Mouse (Mus musculus): ENCODE data around the gene Cpsf6. TPM values are rescaled to one million over a fixed set of nuclear protein-coding genes. Genes with fewer than 3 reads are reported as not detected.

Gene Cpsf6
- polyA plus RNA-seq, 1 experiment from 2014 or later: 38.6 TPM

DNA sequence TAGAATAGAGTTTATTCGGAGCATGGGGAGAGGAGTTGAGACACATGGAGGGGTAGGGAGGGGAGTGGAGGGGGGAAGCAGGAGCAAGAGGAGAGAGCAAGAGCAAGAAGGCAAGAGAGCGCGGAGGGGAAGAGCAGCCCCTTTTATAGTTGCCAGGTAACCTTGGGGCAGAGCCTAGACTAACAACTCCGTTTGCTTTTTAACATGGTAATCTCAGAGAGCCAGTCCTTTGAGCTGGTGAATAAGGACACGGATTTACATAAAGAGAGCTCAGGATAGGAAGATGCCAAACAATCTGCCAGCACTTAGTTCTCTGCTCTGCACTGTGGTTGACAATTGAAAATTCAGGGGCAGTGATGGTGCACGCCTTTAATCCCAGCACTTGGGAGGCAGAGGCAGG is 31.3 kb upstream of the Cpsf6 start:
- ATAC-seq (no peak), DNase-seq (no peak)
- Histone ChIP-seq H3K4me3 (ENCODE audit: low read depth, low read length) (no peak overlapping the region), H3K27me3 (ENCODE audit: insufficient read depth, low read length) (no peaks in the 10 kb centered on the region), H3K36me3 (replicated peaks; ENCODE audit: insufficient read depth, low read length) (no peaks in the 10 kb centered on the region), H3K4me2 (ENCODE audit: low read depth, low read length) (peak overlapping the region; percentile 48; the same call in 1 of the 2 replicates), H3K27ac (ENCODE audit: low read depth) (peak overlapping the region; percentile 88), H3K9ac (replicated peaks) (no peak overlapping the region), H3K4me1 (ENCODE audit: insufficient read depth) (peaks cover 11% of the 10 kb centered on the region), H3K9me3 (ENCODE audit: low read length) (no peaks in the 10 kb centered on the region)
- 68% methylated on average over 6 of the region's 6 CpGs for WGBS (ENCODE audit: insufficient replicate concordance)
- TF ChIP-seq EP300 (IDR thresholded peaks at IDR 0.05; ENCODE audit: low read depth) (no peak), CTCF (IDR thresholded peaks at IDR 0.05; ENCODE audit: low read depth) (no peak)

DNA sequence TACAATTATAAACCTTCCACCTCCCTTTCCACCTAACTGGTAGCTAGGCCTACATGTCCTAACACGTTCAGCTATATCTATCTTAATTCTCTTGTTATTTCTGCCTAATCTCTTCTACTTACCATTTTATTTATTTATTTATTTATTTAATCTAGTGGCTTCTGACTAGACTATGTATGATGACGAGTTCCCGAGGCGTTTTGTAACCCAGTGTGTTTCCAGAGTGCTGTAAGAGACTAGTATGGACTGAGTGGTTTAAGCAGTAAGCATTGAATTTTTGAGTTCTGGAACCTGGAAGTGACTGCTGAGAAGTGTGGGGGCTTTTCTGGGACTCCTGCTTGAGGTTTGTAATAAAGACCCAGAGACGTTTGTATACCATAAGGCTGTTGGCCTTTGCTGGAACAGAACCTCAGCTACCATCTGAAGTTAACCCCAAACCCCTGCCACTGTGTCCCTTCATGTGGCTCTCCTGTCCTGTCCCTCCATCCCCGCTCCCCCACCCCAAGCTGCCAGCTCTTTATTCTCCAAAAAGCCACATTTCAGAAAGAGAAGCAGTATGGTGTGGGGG is 30.8 kb upstream of the Cpsf6 start:
- ATAC-seq (no peak), DNase-seq (no peak)
- Histone ChIP-seq H3K4me2 (ENCODE audit: low read depth, low read length) (no peak overlapping the region), H3K4me1 (ENCODE audit: insufficient read depth) (peaks cover 11% of the 10 kb centered on the region), H3K36me3 (replicated peaks; ENCODE audit: insufficient read depth, low read length) (no peaks in the 10 kb centered on the region), H3K4me3 (ENCODE audit: low read depth, low read length) (no peak overlapping the region), H3K27ac (ENCODE audit: low read depth) (no peak overlapping the region), H3K9me3 (ENCODE audit: low read length) (no peaks in the 10 kb centered on the region), H3K9ac (replicated peaks) (no peak overlapping the region), H3K27me3 (ENCODE audit: insufficient read depth, low read length) (no peaks in the 10 kb centered on the region)
- no peak for TF ChIP-seq CTCF (IDR thresholded peaks at IDR 0.05; ENCODE audit: low read depth)
- no peak for TF ChIP-seq EP300 (IDR thresholded peaks at IDR 0.05; ENCODE audit: low read depth)
- WGBS (ENCODE audit: insufficient replicate concordance): 75% methylated on average over 6 of the region's 6 CpGs

DNA sequence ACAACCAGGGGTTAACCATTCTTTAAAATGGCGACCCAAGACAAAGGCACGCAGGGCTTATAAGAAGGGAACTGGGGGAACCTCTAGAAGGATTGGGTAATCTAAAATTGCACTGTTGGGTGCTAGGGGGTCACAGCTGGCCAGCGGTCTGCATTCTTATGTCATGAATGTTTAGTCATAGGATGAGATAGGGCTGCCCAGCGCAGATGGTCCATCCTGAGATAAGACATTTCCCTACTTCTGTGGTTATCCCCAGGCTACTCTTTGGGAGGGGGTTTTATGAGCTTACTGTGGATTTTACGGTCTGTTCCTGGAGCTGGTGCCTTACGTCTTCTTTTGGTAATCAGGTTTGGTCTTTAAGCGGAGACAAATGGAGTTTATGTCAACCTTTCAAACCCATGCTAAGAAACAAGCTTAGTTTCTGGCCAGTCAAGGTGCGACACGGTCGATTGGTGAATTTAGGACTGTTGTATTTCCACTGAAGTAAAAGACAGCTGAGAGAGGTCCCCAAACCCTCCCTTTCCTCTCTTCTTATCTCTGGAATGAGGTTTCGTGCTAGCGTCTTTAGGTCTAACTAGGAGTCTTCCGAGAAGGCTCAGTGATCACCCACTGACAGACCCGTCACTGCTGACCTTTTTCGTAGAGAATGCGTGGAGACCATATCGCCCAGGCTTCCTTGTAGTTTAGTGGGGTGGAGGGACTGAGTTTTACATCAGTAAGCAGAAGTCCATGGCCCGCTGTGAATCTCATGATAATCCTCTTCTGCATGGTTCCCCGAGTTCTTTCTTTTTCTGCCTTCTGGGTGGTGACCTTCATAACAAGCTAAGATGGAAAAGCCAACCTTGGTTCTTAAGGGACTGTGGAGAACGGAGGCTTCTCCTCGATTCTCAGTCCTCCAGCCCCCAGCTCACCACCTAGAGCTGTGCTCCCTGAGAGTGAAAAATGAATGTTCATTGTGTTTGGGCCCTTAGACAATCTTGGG is 29.8 kb upstream of the Cpsf6 start:
- ATAC-seq (no peak), DNase-seq (no peak)
- H3K27ac ChIP-seq (ENCODE audit: low read depth): no peak overlapping the region
- no peaks in the 10 kb centered on the region for H3K27me3 ChIP-seq (ENCODE audit: insufficient read depth, low read length)
- no peaks in the 10 kb centered on the region for H3K36me3 ChIP-seq (replicated peaks; ENCODE audit: insufficient read depth, low read length)
- H3K9ac ChIP-seq (replicated peaks): no peak overlapping the region
- H3K4me3 ChIP-seq (ENCODE audit: low read depth, low read length): no peak overlapping the region
- WGBS (ENCODE audit: insufficient replicate concordance): 57% methylated on average over 21 of the region's 21 CpGs
- H3K4me2 ChIP-seq (ENCODE audit: low read depth, low read length): no peak overlapping the region
- no peaks in the 10 kb centered on the region for H3K9me3 ChIP-seq (ENCODE audit: low read length)
- TF ChIP-seq CTCF (IDR thresholded peaks at IDR 0.05; ENCODE audit: low read depth): no peak
- TF ChIP-seq EP300 (IDR thresholded peaks at IDR 0.05; ENCODE audit: low read depth): no peak
- H3K4me1 ChIP-seq (ENCODE audit: insufficient read depth): peaks cover 11% of the 10 kb centered on the region

DNA sequence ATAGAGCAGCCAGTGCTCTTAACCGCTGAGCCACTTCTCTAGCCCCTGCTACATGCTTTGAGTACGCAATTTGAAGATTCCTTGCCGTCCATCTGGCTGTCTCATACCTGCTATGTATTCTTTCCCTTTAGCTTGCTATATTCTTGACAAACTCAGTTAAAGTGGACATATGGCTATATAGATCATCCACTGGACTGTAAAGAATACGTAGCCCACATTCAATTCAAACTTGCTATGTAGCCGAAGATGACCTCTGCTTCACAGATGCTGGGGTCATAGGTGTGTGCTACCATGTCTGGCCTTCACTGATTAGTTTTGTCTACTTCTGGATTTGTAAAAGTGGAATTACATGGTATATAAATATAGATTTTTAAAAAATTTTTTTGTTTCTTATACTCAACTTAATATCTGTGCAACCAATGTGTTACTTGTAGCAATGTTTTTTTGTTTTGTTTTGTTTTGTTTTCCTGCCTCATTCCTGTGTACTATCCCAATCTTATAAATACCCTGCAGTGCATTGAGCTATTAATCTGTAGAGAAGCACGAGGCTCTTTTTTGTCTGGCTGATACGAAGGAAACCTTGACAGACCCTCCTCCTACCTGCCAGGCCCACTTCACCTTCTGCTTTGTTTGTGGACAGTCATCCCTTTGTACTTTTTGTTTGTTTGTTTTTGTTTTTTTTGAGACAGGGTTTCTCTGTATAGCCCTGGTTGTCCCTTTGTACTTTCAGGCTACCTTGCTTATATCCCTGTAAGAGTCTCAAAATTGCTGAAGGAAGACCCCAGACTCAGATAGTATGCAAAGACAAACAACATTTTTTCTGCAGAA is 28.9 kb upstream of the Cpsf6 start:
- H3K4me2 ChIP-seq (ENCODE audit: low read depth, low read length): no peak overlapping the region

DNA sequence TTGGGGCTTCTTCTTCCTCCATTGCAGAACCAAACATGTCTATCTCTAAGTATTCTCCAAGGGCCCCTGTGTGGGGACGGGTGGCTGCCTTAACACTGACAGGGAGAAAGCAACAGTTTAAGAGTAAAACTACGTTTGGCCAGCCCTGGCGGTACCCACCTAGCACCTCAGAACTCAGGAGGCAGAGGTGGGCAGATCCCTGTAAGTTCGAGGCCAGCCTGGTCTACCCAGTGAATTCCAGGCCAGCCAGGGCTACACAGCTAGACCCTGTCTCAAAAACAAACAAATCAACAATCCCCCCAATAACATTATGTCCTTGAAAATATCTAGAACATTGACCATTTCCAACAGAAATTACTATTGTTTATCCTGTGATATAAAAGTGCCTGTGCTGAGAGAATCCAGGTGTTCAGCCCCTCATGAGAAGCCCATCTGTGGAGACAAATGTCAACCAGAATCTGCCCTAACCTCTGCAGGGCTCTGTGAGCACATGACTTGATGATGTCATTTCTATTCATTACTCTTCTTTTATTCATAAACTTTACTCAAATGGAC is 28.0 kb upstream of the Cpsf6 start:
- Histone ChIP-seq H3K4me2 (ENCODE audit: low read depth, low read length) (no peak overlapping the region), H3K9ac (replicated peaks) (no peak overlapping the region), H3K27me3 (ENCODE audit: insufficient read depth, low read length) (no peaks in the 10 kb centered on the region), H3K9me3 (ENCODE audit: low read length) (no peaks in the 10 kb centered on the region), H3K4me3 (ENCODE audit: low read depth, low read length) (no peak overlapping the region), H3K4me1 (ENCODE audit: insufficient read depth) (peaks cover 11% of the 10 kb centered on the region), H3K27ac (ENCODE audit: low read depth) (no peak overlapping the region), H3K36me3 (replicated peaks; ENCODE audit: insufficient read depth, low read length) (no peaks in the 10 kb centered on the region)
- no peak for DNase-seq
- no peak for TF ChIP-seq CTCF (IDR thresholded peaks at IDR 0.05; ENCODE audit: low read depth)
- TF ChIP-seq EP300 (IDR thresholded peaks at IDR 0.05; ENCODE audit: low read depth): no peak
- no peak for ATAC-seq
- WGBS (ENCODE audit: insufficient replicate concordance): 76% methylated on average over 4 of the region's 4 CpGs

More for the DNA sequence above, 28.9 kb upstream of the Cpsf6 start:
- H3K4me3 ChIP-seq (ENCODE audit: low read depth, low read length): no peak overlapping the region
- H3K9ac ChIP-seq (replicated peaks): no peak overlapping the region
- H3K36me3 ChIP-seq (replicated peaks; ENCODE audit: insufficient read depth, low read length): no peaks in the 10 kb centered on the region
- H3K27me3 ChIP-seq (ENCODE audit: insufficient read depth, low read length): no peaks in the 10 kb centered on the region
- no peak for TF ChIP-seq EP300 (IDR thresholded peaks at IDR 0.05; ENCODE audit: low read depth)
- TF ChIP-seq CTCF (IDR thresholded peaks at IDR 0.05; ENCODE audit: low read depth): no peak
- H3K9me3 ChIP-seq (ENCODE audit: low read length): no peaks in the 10 kb centered on the region
- WGBS (ENCODE audit: insufficient replicate concordance): 88% methylated on average over 7 of the region's 7 CpGs
- H3K27ac ChIP-seq (ENCODE audit: low read depth): no peak overlapping the region
- DNase-seq (no peak), ATAC-seq (no peak)
- peaks cover 11% of the 10 kb centered on the region for H3K4me1 ChIP-seq (ENCODE audit: insufficient read depth)
